Mouse (Mus musculus) T-cell, adult 2 months (primary cell): Measurements from ENCODE around the gene Elovl2.
A peak's percentile ranks its signal among the peaks of the same experiment; 100 is the strongest.
"Not testable (repeated sequence)": the region's sequence is repeated elsewhere in the genome, so short reads cannot be mapped to it uniquely, and the experiment has no call there.

ENCODE experiments used
- DNase-seq: peaks from one replicate; pipeline ENCODE4 v3.0.0; 2022; ENCODE audit warnings: low spot score

The Elovl2 gene

DNA sequence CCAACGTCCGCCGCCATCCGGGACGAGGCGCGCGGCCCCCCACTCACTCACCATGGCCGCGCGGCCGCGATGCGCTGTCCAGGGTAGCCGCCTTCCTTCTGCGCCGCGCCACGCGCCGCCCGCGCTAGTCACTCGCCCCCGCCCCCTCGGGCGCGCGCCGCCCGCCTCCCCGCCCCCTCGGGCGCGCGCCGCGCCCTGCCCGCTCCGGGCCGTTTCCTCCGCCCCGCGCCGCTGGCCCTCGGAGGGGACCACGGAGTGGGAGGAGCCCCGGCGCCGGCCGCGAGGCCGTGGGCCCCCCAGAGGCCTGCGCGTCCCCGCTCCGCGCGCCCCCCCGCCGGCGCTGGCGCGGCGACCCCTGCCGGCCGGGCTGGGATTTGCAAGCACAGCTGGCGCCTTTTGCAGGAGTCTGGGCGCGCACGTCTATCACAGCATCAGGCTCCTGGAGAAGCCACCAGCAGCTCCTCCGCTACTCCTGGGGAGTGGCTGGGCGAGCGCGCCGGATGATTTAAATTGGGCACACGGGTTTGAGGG, at the start of gene Elovl2:
Gene Elovl2, minus strand, starts transcription at position 102 of the 531 bp plus-strand sequence.
- peak; percentile 55 for DNase-seq

DNA sequence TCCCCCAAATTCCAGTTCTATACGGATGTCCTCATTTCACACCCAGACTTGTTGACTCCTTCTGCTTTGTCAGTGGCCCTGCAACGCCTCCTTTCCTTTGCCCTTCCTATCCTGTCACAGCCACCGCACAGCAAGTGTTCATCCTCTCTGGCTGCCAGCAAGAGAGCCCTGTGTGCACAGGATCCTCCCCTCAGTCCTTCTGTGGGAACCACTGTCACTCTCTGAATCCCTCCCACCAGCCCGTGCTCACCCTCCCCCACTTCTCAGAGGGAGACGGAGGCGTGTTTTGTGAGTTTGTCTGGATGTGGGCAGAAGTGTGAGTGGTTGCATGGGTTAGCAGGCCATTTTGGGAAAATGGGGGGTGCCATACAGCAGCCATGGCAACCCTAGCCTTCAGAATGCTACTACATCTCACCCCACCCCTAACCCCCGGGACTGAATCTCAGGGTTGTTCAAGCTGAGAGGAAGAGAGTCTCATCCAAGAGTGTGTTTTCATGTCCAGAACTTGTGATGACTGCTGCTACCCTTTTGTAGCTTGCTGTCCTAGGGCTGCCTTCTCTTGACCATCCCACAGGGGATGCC, 47.7 kb upstream of the Elovl2 start:
- DNase-seq: no peak

DNA sequence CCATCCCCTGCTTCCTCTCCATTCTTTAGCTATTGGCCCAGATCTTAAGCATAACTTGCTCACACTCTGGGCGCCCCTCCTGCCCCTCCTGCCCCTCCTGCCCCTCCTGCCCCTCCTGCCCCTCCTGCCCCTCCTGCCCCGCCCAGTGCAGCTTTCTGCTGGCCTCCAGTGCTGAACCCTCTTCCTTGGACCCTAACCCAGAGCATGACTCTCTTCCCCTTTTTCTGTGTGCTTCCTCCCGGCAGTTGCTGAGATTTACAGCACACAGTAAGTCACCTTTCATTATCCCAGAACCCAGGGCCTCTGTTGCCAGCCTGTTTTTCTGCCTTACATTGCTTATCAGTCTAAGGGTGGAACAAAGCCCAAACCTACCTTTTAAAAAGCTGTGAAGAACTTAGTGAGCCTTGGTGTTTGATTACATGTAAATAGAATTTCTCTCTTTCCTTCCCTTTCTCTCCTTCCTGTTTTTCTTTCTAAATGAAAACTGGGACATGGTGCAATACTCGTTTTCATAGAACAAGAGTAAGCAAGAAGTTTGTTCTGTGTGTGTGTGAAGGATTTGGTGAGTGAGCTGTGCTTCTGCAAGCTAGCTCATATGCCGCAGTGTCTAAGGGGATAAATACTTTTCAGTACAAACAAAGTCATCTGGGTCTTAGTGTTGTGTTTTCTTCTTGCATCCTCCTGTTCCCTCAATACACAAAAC, 43.2 kb upstream of the Elovl2 start:
- DNase-seq: no peak

GRCm38 (mm10) chr13:41261617-41262016, 41.4 kb upstream of the Elovl2 start:
- DNase-seq: not testable (repeated sequence)

DNA sequence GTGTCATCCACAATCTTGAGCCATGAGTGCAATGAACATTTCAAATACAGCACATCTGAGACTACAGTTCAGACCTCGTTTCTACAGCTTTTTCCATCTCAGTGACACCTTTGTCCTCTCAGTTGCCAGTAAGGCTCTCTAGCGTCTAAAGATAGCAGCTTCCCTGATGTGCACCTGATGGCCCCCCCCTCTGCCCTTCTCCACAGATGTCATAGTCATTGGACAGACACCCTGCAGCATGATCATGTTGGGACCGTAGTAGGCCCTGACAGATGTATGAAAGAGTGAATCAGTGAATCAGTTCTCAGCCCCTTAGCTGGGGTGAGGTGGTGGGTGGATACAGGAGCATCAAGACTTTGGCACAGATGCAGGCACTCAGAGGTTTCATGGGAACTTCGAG, 37.6 kb upstream of the Elovl2 start:
- no peak for DNase-seq

DNA sequence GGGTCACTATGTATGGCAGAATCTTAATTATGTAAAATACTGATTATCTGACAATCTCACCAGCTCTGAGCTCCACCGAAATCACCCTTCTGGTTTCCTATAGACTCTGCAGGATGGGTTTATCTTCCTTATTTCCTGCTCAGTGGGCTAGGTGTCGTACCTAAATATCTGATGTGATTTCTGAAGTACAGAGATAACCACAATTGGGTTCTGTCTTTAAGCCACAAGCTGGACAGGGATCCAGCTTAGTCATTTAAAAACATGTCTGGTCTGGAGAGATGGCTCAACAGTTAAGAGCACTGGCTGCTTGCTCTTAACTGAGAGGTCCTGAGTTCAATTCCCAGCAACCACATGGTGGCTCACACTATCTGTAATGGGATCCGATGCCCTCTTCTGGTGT, 36.8 kb upstream of the Elovl2 start:
- DNase-seq: no peak

- no peak for DNase-seq
Measured at GRCm38 (mm10) chr13:41256126-41256525, 35.9 kb upstream of the Elovl2 start.

DNA sequence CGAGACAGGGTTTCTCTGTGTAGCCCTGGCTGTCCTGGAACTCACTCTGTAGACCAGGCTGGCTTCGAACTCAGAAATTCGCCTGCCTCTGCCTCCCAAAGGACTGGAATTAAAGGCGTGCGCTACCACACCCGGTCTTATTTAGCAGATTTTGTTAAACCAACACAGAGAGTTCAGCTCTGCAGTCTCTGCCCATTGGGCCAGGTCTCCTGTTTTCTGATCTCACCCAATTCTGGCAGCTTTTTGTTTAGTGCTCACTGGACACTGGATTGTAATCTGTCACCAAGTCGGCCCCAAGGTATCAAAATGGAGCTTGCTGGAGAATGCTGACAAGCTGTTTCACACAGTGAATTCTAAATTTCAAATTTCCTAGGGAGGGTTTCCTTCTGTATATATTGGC, 32.5 kb upstream of the Elovl2 start:
- no peak for DNase-seq

- no peak for DNase-seq
Measured at GRCm38 (mm10) chr13:41252141-41252540, 31.9 kb upstream of the Elovl2 start.

DNA sequence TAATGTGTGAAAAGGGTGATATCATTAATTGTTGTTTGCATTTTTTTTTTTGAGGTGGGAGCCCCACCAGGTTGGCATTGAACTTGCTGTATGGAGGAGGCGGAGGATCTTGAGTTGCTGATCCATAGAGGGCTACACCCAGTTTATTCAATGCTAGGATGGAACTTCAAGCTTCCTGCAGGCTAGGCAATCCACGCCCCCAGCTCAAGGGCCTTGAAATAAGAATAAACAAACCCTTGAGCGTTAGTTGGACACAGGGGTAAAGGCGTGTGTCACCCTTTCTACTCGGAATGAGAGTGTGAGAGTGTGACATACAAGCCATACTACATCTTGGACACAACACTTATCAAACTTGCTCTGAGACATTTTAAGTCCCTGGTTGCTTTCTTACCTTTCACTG, 31.5 kb upstream of the Elovl2 start:
- DNase-seq: no peak

DNA sequence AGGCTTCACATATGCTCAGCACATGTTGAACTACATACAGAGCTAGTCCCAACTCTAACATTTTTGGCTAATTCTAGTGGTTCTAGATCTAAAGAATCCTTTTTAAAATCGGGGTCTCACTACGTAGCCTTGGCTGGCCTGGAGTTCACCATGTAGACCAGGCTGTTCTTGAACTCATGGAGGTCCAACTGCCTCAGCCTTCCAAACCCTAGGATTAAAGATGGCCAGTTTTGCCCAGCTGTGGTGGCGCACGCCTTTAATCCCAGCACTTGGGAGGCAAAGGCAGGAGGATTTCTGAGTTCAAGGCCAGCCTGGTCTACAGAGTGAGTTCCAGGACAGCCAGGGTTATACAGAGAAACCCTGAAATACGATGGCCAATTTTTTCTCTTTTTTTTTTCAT, 31.0 kb upstream of the Elovl2 start:
- DNase-seq: not testable (repeated sequence)

DNA sequence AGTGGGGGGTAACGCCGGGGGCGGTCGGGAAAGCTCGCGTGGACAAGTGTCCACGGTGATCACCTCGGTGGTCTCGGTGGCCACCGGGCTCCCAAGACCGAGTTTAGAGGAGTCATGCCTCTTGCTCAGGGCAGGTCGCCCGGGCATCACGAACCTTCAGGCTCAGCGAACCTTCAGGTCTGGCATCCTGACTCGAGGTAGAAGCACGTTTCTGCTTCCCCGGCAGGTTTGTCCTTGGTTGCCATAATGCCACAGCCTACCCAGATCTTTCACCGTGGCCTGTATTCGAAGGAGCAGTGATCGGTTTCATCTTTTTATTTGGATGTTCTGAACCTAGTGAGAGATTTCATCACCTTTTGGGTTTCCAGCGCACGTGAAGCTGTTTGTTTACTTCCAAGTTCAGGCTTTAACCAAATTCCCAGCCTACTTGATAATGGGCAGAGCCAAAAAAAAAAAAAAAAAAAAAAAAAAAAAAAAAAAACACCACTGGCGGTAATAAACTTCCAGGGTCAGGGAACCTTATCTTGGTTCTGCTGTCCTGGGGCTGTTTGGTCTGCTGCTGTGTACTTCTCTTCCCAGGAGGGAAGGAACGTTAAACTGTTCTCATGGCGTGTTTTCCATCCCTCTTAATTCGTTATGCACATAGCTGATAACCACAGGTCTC, 30.2 kb upstream of the Elovl2 start:
- DNase-seq: peak; percentile 28

GRCm38 (mm10) chr13:41249538-41250317, 29.5 kb upstream of the Elovl2 start, which contains the start of gene Smim13:
Gene Smim13 (plus strand): TSS chr13:41249844.
- peak; percentile 94 for DNase-seq

DNA sequence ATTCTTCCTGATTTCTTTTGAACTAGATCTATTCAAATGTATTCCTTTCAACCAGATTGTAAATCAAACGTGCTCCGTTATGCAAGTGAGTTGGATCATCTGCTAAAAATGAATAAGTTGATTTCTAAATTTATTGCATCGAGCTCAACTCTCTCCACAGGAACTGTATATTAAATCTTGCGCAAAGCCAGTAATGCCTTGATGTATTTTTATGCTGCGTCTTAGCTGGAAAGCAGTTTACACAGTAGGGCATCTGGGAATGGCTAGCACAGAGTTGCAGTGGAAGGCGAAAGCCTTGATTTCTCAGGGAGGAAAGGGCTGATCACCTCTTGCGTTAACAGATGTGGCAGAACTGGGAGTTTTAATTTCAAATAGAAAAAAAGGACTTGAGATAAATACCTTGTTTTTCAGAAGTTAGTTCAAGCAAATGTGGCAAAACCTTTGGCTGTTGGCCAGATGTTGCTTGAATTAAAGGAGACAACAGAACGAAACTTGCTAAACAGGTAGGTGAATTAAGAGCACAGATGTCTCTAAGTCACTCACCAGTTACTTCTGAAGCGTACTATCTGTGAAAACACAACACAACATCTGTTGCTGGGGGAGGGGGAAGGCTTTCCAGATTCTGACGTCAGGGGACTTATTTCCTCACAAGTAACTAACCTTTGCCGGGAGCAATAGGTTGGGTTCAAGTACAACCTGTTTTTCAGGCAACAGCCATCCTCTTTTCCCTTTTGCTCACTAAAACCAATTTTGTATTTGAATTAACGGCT, 28.7 kb upstream of the Elovl2 start:
- peak; percentile 51 for DNase-seq

- DNase-seq: no peak
Measured at GRCm38 (mm10) chr13:41244306-41244830, 24.2 kb upstream of the Elovl2 start.

DNA sequence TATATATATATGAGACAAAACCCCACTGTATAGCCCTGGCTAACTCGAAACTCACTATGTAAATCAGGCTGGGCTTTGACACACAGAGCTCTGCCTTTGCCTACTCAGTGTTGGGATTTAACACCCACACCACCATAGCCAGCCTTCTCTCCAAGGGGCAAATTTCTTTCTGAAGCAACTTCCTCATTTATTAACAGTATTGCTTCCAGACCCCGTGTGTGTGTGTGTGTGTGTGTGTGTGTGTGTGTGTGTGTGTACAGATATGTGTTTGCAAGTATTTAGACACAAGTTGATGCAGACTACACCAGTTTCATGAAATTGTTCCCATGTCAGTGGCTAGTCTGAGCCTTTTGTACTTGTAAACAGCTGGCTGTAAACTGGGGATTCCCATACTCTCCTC, 21.4 kb upstream of the Elovl2 start:
- no peak for DNase-seq

DNA sequence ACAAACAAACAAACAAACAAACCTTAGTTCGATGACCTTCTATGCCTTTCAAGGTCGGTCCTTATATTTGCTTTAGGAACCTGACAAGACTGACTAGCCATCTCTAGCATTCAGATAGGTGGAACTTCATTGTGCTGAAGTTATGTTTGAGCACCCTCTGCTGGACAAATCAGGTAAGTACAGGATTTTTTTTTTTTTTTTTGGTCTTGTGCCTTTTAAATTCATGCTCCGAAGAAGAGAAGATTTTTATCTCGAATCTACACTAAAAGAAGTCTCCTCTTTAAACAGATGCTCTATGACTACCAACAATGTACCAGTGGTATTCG, 18.6 kb upstream of the Elovl2 start:
- peak; percentile 18 for DNase-seq

GRCm38 (mm10) chr13:41238035-41238804, 18.0 kb upstream of the Elovl2 start:
- DNase-seq: no peak

GRCm38 (mm10) chr13:41235845-41236741, 15.9 kb upstream of the Elovl2 start:
- DNase-seq: no peak

- DNase-seq: no peak
Measured at GRCm38 (mm10) chr13:41235181-41235580, 15.0 kb upstream of the Elovl2 start.
